Comparison of ENCODE assay signal across 35 mouse cellular contexts in genomic region chr4:120180535-120180934, GRCm38 (mm10). TPM values are rescaled to one million over a fixed set of nuclear protein-coding genes. Genes with fewer than 3 reads are reported as not detected.
"Had no signal": no experiment of that assay in that cellular context is flagged by ENCODE, and none has a peak within 500 bp of the region (broad histone marks: within the 10 kb centered on the region; RNA-seq: fewer than 3 reads in every experiment).

No protein-coding gene starts in this region.

- H3K27ac ChIP-seq: forebrain, embryonic 15.5 days; gastrocnemius, adult 2 months; heart, embryonic 10.5 days; hindbrain, embryonic 10.5 days; hindbrain, embryonic 12.5 days; hindbrain, embryonic 14.5 days; kidney, embryonic 15.5 days; kidney, postnatal 0 days; left cerebral cortex, adult 2 months; limb, embryonic 10.5 days; limb, embryonic 12.5 days had no signal

- H3K4me1 ChIP-seq: heart, embryonic 10.5 days; heart, embryonic 12.5 days; kidney, embryonic 15.5 days; limb, embryonic 12.5 days had no signal

- H3K4me3 ChIP-seq: forebrain, embryonic 15.5 days; gastrocnemius, adult 2 months; heart, embryonic 10.5 days; heart, embryonic 12.5 days; hindbrain, embryonic 10.5 days; hindbrain, embryonic 12.5 days; kidney, embryonic 15.5 days; left cerebral cortex, adult 2 months; limb, embryonic 10.5 days; limb, embryonic 12.5 days had no signal

- H3K9me3 ChIP-seq: forebrain, embryonic 15.5 days; heart, embryonic 10.5 days; heart, embryonic 12.5 days; hindbrain, embryonic 10.5 days; hindbrain, embryonic 12.5 days; kidney, embryonic 15.5 days; limb, embryonic 10.5 days; limb, embryonic 12.5 days had no signal

- H3K27me3 ChIP-seq: forebrain, embryonic 15.5 days; hindbrain, embryonic 12.5 days; kidney, embryonic 15.5 days; limb, embryonic 12.5 days had no signal

- H3K4me2 ChIP-seq: forebrain, embryonic 15.5 days; heart, embryonic 12.5 days; hindbrain, embryonic 12.5 days; hindbrain, embryonic 14.5 days; kidney, embryonic 15.5 days; limb, embryonic 12.5 days had no signal

- H3K9ac ChIP-seq: forebrain, embryonic 15.5 days; forebrain, postnatal 0 days; heart, embryonic 12.5 days; hindbrain, embryonic 12.5 days; hindbrain, embryonic 14.5 days; kidney, embryonic 15.5 days; limb, embryonic 12.5 days had no signal

- ATAC-seq: forebrain, embryonic 15.5 days; forebrain, postnatal 0 days; hindbrain, embryonic 16.5 days; inflammation-experienced regulatory T-cells, adult 6 months had no signal

- H3K36me3 ChIP-seq: forebrain, embryonic 15.5 days; heart, embryonic 10.5 days; heart, embryonic 12.5 days; hindbrain, embryonic 10.5 days; hindbrain, embryonic 12.5 days; kidney, embryonic 15.5 days; limb, embryonic 10.5 days; limb, embryonic 12.5 days had no signal

- DNase-seq: forebrain, postnatal 0 days; gastrocnemius, adult 2 months; gastrocnemius, postnatal 10 days; gastrocnemius, postnatal 25 days; heart, adult 18-20 months; heart, postnatal 10 days; heart, postnatal 4 days; kidney, adult 11 months; kidney, adult 2 months; kidney, adult 9 months; kidney, postnatal 14 days; kidney, postnatal 36 days; liver had no signal

RNA-seq across cellular contexts. Expression of gene Edn2, which starts 19.5 kb away (rescaled TPM):
- total RNA-seq: forebrain, postnatal 0 days; gastrocnemius, adult 2 months; gastrocnemius, postnatal 10 days; gastrocnemius, postnatal 25 days; gastrocnemius, postnatal 4 days; granulocyte monocyte progenitor cell, adult 5-6 weeks; heart, adult 18-20 months; heart, adult 8-10 months; heart, postnatal 10 days; heart, postnatal 25 days; heart, postnatal 4 days; layer of hippocampus, adult 18-20 months; layer of hippocampus, postnatal 10 days; layer of hippocampus, postnatal 25 days; left cerebral cortex, adult 2 months; left cerebral cortex, postnatal 14 days; left cerebral cortex, postnatal 36 days had no signal
- polyA plus RNA-seq: hindbrain, embryonic 12.5 days; hindbrain, embryonic 14.5 days; hindbrain, embryonic 16.5 days; inflammation-experienced regulatory T-cells, adult 6 months; kidney, adult 2 months; kidney, postnatal 0 days; limb, embryonic 10.5 days had no signal
